Mouse (Mus musculus) adrenal gland, adult 8-10 months (tissue): ENCODE data around the gene Med12. TPM values are rescaled to one million over a fixed set of nuclear protein-coding genes. Genes with fewer than 3 reads are reported as not detected.

Experiments
- DNase-seq: peaks from one replicate; pipeline ENCODE4 v3.0.0; 2022
- total RNA-seq, 4 experiments: library from RNA; stranded (reverse); gene quantifications; 2 replicates each; pipeline ENCODE4 v1.2.4; 2022

The Med12 gene
- 10 to 100 TPM; 28.9 to 61.1 (median 42.5) TPM for total RNA-seq

DNA sequence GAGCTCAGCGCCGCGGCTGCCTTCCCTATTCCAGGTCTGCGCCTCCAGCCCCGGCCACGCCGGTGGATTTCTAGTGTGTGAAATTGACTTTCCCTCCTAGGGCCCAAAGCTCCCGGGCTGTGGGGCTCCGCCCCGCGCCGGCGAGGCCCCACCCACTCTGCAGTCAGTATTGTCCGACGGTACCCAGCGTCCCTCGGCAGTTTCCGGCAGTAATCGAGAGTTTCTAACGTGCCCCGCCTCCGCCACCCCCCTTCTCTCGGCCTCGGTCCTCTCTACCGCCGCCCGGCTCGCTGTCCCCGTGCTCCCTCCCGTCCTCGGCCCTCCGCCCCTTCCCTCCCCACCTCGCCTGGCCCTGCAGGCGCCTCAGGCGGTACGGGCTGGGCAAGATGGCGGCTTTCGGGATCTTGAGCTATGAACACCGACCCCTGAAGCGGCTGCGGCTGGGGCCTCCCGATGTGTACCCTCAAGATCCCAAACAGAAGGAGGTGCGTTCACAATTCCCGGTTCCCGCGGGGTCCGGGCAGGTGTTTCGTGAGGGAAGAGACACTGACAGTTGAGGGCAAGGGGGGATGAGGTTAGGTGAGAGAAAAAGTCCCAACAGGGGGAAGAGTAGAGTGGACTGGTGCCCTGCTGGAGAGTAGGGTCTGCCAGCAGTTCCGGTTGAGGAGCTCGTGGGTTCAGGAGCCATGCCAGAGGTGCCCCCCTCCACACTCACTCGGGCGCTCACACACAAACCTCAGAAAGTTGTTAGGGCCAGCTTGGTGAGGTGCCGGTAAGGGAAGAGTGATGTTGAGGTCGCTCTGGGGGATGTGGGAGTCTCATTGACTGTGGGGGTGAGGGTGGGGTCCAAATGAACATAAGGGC is at the start of gene Med12:
Med12 (plus strand) TSS at position 156 of the 864 bp plus-strand sequence.
- DNase-seq, result peak; percentile 90

DNA sequence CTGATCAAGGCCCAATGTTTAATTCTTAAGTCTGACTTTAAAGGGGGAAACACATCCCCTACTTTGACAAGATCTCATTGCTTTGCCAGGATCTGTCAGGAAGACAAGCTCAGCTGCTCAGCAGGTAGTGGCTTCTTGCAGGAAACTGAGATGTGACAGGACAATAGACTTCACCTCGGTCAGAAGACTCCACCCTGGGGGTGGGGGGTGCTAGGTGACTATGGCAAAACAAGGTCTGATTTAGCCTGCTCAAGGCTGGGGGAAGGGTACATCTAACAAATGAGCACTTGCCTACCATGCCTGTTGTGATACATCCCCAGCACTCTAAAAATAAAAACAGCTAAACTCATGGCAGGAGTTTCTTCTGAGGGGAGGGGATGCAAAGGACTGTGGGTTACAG is 28.8 kb upstream of the Med12 start:
- no peak for DNase-seq

DNA sequence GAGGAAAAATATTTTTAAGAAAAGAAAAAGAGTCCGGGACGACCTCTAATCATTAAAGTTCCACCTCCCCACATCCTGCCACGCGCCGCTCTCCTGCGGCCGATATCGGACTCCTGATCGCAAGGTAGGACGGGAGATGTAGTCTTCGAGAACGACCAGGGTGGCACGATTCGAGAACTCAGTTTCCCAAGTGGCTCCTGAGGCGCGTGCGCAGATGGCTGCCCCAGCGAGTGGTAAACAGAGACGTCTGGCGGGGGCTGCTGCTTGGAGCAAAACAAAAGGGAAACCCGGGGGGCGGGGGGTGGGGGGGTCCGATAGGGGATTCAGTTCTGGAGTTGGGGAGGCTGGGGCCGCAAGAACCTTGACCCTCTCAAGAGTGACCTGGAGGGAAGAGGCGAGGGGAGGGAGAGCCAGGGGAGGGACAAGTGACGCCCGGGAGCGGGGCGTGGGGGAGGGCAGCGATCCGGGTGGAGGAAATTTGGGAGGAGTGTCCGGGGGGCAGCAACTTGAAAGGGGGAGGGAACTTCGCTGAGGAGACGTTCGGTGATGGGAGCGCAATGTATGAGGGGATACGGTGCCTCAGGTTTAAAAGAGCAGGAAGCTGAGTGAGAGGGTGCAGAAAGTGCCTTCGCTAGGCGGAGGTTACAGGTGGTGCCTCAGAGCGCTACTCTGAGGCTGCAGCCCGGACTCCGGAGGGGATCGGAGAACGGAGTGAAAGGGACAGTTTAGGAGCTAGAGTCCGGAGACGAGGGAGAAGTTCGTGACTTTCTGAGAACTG is 19.7 kb upstream of the Med12 start, which contains the start of gene Foxo4:
Foxo4 (plus strand) TSS at position 577 of the 778 bp plus-strand sequence.
- DNase-seq, result peak; percentile 85

DNA sequence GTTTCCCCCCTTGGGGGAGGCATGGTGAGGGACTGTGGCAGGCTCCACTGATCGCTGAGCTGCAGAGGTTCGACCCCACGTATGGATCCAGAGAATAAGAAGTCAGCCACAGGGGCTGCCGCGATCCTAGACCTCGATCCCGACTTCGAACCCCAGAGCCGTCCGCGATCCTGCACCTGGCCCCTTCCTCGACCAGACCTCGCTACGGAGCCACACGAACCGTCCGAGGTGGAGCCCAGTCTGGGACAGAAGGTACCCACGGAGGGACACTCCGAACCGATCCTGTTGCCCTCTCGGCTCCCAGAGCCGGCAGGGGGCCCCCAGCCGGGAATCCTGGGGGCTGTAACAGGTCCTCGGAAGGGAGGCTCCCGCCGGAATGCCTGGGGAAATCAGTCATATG is 19.1 kb upstream of the Med12 start:
- DNase-seq, result no peak

DNA sequence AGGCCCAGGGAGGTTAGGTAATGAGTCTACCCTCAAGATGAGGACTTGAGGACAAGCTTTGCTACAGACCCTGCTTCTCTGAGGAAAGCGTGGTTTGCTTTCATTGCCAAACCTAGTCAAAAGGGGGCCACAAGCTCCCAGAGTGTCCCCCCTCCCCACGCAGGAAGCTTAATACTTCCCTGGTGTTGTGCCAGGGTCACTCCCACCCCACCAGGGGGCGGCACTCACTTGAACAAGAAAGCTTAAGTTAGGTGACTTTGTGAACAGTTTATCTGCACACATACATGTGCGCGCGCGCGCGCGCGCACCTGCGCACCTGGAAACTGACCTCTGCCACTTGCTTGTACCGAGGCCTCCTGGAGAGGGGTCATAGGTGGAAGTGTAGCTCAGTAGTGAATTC is 17.2 kb upstream of the Med12 start:
- DNase-seq, result no peak

DNA sequence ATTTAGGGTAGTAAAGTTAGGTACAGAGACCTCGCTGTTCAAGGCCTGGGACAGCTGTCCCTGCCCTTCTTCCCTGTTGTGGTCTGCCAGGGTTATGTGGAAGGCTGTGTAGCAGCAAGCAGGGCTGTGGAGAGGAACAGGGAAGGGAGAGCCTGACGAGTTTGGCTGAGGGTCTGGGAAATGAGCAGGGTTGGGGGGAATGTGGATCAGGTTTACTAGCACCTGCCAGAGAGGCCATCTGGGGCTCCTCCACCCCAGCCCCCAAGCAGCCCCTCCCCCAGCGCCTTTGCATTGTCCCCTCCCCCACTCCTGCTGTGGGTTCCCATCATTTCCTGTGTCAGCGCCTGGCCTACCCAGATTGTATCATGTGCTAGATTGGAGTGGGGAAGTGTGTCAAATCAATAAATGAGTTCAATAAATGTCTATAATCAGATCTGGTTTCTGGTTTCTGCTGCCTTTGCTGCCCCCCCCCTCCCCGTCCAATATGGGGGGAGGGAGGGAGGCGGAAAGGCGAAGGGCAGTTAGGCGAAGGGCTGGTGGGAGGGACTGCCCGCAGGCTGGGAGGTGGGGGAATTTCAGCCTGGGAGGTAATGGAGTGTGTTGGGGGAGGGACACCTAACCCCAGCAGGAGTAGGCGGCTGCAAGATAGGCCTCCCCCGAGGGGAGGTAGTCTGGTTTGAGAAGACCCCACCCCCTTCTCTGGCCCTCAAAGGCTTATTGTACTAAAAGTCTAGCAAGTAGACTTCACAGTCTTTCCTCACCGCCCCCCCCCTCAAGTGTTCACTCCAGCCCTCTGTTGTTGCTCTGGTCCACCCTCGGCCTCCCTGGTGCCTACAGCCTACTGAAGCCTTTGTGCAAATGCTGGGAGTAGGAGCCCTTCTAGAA is 13.1 kb upstream of the Med12 start:
- no peak for DNase-seq

DNA sequence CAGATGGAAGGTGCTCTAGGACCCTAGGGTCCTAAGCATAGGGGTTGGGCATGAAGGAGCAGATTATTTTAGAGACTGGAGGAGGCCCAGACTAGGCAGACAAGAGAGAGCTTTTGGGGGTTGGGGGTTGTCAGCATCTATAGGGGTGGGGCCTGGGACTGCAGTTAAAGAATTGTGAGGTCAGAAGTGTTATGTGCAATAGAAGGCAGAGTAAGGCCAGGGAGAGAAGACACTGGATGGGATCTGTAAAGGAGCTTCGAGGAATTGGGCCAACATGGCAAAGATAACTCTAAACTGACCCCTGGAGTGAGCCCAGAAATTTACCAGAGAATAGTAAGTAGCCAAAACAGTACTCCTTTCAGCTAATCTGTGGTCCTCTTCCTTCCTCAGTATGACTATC is 9.9 kb upstream of the Med12 start, which contains the start of gene Gm614:
Gm614 (minus strand) TSS at position 101 of the 400 bp plus-strand sequence.
- DNase-seq, result no peak

DNA sequence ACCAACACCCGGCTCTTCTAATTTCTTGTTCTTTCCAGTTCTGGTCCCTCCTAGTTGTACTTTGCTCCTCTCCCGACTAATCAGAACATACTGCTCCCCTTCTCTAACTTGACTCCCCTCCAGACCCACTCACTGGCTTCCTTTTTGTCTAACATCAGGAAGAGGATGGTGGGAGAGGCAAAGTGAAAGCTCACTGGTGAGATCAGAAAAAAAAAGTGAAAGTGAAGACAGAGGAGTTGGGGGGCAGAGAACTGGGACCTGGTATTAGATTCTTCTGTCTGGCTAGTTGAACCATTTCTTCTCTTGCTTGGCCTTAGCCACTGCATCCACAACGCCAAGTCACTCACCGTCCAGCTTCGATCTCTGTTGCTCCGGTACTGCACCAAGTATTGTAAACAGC is 7.2 kb upstream of the Med12 start:
- DNase-seq, result no peak

DNA sequence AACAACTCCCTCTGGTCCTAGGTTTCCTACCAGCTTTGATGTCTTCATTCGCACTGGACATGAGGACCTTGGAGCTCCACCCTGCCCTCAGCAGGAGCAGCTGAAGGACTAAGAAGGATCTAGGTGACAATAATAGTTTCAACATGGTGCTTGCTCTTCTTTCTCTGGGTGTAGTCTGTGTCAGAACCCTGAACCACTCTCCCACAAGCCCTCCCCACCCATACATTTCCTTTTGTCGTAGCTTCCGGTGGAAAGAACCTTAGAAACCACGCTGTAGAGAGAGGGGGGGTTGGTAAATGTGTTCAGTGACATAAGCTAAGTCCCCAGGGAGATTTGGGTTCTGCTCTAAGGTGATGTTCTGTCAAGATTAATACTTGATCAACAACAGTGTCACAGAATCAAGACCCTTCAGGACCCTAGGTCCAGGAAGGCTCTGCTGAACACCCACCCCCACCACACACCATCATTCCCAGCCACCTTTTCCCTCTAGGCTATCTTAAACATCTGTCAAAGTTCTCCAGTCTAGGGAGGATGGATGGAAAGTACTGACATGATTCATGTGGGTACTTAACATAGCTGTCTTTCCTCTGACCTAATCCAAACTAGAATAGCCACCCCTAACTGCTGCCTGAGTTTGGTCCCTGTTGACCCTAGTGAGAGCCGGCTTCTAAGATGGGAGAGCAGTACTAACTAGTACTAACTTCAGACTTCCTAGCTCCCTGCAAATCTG is 5.6 kb upstream of the Med12 start, which contains the start of gene Il2rg:
Il2rg (minus strand) TSS at position 231 of the 730 bp plus-strand sequence.
- no peak for DNase-seq

DNA sequence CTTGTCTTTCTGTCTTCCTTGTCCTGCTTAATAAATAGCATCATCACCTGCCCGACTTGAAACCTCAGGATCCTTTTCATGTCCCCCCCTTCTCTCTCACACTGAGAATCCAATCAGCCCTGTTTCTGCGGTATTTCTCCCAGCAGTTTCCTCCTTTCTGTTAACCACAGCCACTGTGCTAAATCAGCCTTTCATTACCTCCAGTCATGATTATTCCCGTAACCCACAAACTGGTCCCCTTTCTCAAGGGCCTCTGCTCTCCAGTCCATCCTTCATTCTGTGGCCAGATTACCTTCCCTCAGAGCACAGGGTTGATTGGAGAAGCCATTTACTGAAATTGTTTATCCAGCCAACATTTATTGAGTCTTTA is 5.1 kb upstream of the Med12 start, which contains the start of gene Gm20489:
Gm20489 (minus strand) TSS at position 269 of the 370 bp plus-strand sequence.
- DNase-seq, result no peak

DNA sequence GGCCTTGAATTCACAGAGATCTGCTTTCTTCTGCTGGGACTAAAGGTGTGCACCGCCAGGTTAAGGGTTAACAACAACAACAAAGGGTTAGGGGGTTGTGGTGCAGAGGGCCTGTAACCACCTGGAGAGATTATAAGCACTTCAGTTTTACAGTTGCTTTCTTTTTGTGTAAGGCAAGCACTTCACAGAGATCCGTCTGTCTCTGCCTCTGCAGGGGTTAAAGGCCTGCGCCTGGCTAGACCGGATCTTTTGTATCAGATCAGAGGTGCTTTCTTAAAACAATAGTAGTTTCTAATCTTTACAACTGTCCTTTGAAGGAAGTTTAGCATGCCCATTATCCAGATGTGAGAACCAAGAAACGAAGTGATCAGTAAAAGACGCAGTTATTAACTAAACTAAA is 420 bp upstream of the Med12 start:
- no peak for DNase-seq

DNA sequence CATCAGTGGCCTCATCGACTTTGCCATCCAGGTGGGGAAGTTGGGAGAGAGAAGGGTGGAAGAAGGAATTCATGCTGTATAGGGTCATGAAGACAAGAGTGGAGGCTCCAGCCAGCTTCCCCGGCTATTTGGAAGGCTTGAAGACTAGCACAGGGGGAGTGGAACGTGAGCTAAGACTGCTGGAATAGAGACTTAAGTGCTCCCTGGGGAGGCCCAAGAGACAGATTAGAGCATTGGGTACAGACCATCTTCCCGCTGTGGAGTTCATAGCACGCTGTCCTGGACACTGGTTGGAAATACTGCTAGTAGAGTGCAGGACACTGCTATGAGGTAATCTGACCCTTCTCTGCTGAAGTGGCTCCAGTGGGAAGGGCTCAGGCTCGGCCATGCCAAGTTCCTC is 9.0 kb downstream of the Med12 start:
- no peak for DNase-seq

DNA sequence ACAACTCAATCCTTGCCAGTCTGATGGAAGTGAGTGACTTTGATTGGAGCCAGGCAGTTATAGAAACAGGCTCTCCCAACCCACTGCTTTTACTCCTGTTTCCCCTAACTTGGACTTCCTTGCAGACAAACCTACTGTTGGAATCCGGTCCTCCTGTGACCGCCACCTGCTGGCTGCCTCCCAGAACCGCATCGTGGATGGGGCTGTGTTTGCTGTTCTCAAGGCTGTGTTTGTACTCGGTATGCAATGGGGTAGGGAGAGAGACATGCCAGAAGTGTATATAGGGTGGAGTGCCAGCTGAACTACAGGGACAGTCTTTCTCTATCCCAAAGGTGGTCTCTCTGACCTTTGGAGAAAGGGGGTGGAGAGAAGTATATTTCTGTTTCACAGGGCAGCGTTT is 11.7 kb downstream of the Med12 start:
- DNase-seq, result peak; percentile 26

DNA sequence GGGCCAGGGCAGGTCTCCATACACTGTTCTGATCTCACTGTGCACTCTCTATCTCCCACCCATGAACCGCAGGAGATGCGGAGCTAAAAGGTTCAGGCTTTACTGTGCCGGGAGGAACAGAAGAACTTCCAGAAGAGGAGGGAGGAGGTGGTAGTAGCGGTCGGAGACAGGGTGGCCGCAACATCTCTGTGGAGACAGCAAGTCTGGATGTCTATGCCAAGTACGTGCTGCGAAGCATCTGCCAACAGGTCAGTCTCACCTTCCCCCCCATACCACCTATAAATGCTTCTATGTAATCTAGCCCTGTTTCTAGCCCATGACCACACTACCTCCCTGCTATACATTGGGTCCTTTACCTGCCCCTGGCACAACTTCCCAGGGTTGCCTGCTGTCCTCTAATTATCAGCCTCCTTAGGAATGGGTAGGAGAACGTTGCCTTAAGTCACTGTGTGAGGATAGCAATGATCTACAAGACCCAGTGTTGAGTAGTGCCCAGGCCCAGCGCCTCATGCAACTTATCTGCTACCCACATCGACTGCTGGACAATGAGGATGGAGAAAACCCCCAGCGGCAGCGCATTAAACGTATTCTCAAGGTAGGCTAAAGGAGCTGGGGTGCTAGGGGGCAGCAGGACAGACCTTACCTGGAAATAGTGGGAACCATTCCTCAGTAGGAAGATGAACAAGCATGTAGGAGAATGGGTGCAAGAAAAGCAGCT is 12.3 kb downstream of the Med12 start:
- DNase-seq, result no peak

DNA sequence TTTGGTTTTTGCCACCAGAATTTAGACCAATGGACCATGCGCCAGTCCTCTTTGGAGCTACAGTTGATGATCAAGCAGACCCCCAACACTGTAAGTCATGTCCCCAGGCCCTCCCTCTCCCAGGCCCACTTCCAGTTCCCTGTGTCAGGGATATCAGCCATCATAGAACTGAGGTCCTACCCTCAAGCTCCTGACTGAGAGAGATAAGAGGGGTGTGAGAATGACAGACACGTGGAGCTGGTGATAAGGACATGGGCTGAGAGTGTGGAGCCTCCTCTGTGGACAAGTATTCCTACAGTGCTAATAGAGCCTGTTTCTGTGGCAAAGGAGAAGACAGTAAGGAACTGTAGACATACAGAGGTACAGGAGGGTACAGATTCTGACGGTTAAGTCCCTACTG is 13.7 kb downstream of the Med12 start:
- no peak for DNase-seq

DNA sequence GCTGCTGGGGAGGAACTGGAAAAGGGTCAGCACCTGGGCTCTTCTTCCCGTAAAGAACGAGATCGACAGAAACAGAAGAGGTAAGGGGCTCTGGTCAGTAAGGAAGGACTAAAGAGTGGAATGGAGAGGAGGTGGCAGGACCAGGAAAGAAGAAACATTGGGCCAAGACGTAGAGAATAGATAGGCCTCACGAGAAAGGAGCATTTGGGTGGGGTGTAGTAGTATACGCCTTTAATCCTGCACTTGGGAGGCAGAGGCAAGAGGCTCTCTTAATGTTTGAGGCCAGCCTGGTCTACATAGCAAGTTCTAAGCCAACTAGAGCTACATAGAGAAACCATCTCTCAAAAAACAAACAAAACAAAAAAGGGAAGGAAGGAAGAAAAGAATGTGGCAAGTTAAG is 14.6 kb downstream of the Med12 start:
- DNase-seq, result no peak

DNA sequence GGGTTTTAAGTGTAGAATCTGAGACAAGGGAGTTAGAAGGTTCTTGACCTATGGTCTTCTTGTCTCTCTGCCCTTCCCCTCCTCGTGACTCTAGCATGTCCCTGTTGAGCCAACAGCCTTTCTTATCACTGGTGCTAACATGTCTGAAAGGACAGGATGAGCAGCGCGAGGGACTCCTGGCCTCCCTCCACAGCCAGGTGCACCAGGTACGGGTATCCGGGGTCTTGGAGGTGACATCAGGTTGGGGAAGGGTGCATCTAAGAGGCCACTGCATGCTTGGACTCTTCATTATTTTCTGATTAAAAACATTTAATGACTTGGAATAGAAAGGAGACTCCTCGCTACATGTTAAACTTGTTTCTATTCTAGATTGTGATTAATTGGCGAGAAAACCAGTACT is 15.2 kb downstream of the Med12 start:
- no peak for DNase-seq

DNA sequence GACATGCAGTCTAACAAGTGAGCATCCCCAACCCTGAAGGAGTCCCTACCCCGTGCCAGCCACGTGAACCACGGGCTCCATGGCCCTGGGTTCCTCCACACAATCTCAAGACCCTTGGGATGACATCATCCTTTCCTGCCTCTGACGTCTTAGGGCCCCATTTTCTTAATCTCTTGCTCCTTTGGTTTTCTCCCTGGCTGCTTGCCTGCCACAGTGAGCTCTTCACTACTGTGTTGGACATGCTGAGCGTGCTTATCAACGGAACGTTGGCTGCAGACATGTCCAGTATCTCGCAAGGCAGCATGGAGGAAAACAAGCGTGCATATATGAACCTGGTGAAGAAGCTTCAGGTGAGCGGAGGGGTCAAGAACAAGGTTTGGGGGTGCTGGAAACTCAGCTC is 16.3 kb downstream of the Med12 start:
- no peak for DNase-seq

DNA sequence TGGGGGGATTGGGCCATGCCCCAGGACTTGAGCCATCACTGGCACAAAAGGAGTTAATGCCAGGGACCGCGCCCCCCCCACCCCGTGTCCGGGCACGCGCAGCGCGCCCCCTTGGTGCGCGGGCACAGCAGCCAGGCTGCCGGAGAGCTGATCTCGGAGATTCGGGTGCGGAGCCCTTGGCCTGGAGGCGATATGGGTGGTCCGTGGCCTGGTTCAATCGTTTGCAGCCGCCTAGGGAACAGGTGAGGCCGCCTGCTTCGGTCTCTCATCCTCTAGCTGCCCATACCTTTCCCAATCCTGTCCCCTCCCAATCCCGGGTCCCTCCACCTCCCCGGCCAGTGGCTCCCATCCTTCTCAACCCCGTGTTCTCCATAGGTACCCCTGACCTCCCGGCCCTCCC is 25.2 kb downstream of the Med12 start, which contains the start of gene Nlgn3:
Nlgn3 (plus strand) TSS at position 114 of the 400 bp plus-strand sequence.
- DNase-seq, result no peak

DNA sequence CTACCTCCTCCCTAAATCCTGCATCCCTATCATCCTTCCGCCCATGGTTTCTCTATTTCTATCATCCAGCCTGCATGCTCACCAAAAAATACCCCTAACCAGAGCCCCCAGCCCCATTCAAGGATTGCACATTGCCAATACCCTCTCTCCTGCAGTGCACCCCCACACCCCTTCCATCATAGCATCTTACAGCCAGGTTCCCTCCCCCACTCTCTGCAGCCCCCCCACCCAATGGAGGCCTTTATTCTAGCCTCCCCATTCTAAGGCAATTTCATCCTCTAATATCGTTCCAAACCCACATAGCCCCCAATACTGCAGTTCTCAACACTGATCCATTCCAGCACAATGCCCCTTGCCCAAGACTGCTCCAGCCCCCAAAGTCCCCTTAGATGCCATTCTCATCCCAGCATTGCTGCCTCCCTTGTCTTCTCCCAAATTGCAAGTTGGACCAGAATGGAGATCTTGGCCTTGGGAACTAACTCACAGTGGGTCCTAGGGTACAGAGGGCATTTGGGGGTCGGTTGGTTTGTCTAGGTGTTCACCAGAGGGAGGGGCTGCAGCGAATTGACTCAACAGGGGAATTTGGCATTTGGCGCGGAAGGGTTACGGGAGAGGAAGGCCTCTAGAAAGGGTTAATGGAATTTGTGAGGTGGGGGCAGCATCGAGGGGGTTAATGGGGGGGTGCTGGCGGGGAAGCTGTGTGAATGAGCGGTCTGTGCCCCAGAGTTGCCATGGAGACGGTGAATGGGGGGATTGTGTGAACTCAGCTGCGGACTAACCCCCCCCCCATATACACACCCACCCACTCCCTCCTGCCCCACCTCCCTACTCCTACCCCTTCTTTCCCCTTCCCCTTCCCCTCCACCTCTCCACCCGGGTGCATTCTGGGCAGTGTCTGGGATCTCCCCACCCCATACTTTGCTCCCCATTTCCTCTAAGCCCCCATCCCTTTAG is 25.9 kb downstream of the Med12 start:
- DNase-seq, result no peak
